Mouse (Mus musculus) lung, adult 10 weeks (tissue): ENCODE measurements around the gene Gm20604. TPM values are rescaled to one million over a fixed set of nuclear protein-coding genes. Genes with fewer than 3 reads are reported as not detected.

Source experiments
- polyA plus RNA-seq: library from polyadenylated mRNA; stranded (reverse); fragments of 350-450 nt; fragmentation: Illumina TruSeq; extraction: RNeasy Lipid Tissue Mini Kit (QIAGEN cat#74804); gene quantifications from one replicate; pipeline ENCODE4 v1.2.3, GENCODE M21; 2014; ENCODE audit warnings: low read depth, low replicate concordance; ENCODE audit not compliant: insufficient read depth

Gm20604 gene
- polyA plus RNA-seq, result 4.9 TPM

DNA sequence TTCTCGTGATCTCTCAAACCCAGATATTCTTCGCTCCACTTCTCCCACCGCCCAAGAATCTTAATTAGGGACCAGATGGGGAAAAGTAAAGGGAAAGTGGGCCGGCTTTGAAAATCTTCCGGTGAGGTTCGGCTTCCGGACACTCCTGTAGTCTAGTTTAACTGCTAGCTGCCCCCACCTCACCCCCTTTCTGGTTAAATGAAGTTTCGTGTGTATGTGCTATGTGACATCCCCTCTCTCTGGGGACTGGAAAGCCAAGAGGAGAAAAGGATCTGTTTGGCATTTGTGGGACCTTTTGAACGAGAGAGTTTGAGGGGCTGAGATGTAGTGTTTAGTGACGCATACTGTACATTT, at the start of gene Gm20604:
Gene Gm20604 (minus strand): TSS at position 270 of the 354 bp plus-strand sequence.

GRCm38 (mm10) chr12:102757689-102758402, 626 bp downstream of the Gm20604 start, which contains the start of the genes Gm28051, Gon7 and Ubr7:
Gene Gm28051, minus strand, starts transcription at chr12:102757765.
Gene Gon7, minus strand, starts transcription at chr12:102757803.
Gene Ubr7, plus strand, starts transcription at chr12:102757967.

GRCm38 (mm10) chr12:102743589-102744574, 14.6 kb downstream of the Gm20604 start, which contains the start of the genes Moap1 and Tmem251:
Gene Moap1, minus strand, starts transcription at chr12:102743661.
Gene Tmem251, plus strand, starts transcription at chr12:102743762.

DNA sequence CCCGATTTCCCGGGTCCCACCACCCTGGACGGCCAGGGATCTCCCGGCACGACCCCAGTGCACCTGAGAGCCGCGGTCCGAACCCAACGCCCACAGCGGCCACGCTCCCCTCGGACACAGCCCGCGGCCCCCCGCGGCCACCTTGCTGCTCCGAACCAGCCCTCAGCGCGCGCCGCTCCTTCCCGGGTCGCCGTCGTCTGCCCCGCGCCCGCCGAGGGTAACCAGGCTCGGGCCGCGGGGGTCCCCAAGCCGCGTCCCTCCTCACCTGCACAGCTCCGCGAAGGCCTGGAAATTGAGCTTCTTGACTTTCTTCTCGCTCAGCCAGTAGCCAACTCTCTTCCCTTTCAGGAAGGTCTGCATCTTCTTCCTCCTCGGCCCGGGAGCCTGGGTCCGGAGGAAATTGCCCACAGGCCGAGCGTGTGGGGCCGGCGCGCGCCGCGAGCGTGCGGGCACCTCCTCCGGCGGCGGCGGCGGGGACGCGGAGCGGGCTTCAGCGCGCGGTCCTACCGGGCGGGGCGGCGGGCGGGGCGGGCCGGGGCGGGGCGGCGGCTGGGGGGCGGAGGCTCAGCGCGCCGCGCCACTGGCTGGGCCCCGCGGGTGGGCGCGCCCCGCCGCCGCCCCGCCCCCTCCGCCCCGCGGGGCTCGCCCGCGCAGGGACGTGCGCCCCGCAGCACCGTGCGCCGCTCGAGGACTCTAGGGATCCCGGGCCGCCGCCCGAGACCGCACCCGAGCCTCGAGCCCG, 53.8 kb downstream of the Gm20604 start, which contains the start of gene Itpk1:
Gene Itpk1 (minus strand): TSS at position 474 of the 742 bp plus-strand sequence.

Other genes with a start within 250 kb of the Gm20604 start
- not detected for gene Chga, start 203.7 kb downstream of the Gm20604 start, polyA plus RNA-seq
- gene Itpk1, start 53.7 kb downstream of the Gm20604 start, polyA plus RNA-seq, result 14.9 TPM
- gene Moap1, start 15.0 kb downstream of the Gm20604 start, polyA plus RNA-seq, result 2.8 TPM
- 4.8 TPM for gene Tmem251, start 14.9 kb downstream of the Gm20604 start, polyA plus RNA-seq
- gene Gm28051, start 907 bp downstream of the Gm20604 start, polyA plus RNA-seq, result not detected
- 6.0 TPM for gene Gon7, start 869 bp downstream of the Gm20604 start, polyA plus RNA-seq
- 15.6 TPM for gene Ubr7, start 705 bp downstream of the Gm20604 start, polyA plus RNA-seq
- gene Btbd7, start 119.8 kb upstream of the Gm20604 start, polyA plus RNA-seq, result 9.9 TPM
- not detected for gene Cox8c, start 140.6 kb upstream of the Gm20604 start, polyA plus RNA-seq
- gene Unc79, start 190.2 kb upstream of the Gm20604 start, polyA plus RNA-seq, result 0.71 TPM